Mouse (Mus musculus) urinary bladder, adult 2 months (tissue): ENCODE measurements around the gene Cul4a. TPM values are rescaled to one million over a fixed set of nuclear protein-coding genes. Genes with fewer than 3 reads are reported as not detected.

Experiments used
- DNase-seq: peaks from one replicate; pipeline ENCODE4 v3.0.0; 2022; ENCODE audit warnings: low spot score
- polyA plus RNA-seq: library from polyadenylated mRNA; depleted of rRNA; stranded (reverse); fragments of >200 nt; gene quantifications from 2 replicates; pipeline ENCODE4 v1.2.3, GENCODE M21; 2012; rRNA removed

The Cul4a gene
- polyA plus RNA-seq, 1 experiment = 58.2 TPM

DNA sequence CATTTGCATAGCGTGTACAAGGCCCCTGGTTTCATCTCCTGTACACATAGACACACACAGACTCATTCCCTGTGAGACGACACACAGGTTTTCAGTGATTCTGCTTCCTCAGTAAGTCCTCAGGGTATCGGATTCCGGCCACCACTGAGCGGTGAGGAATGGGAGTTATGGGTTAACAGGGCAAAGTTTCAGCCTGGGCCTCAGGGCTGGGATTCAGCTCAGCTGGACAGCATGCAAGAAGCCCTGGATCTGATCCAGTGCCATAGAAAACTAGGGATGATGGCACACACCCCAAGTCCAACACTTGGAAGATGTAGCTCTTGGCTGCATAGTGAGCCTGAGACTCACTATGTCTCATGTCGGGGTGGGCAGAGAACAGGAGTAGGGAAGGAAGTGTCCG is 74.5 kb downstream of the Cul4a start:
- no peak for DNase-seq

DNA sequence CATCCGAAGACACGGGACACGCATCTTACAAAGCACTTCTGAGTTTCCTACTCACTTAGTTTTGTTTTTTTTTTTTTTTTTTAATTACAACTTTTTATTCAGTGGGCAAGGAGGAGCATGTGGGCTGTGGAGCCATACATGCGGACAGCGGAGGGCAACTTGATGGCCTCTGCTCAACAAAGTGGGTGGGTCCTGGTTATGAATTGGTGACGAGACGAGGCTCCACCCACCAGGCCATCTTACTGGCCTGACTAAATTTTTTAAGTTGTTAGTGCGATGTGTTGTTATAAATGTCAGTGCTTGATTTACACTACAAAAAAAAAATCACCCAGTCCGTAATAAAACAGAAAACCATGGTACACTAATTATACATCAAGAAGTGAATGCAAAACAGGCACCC is 75.0 kb downstream of the Cul4a start:
- DNase-seq = no peak

DNA sequence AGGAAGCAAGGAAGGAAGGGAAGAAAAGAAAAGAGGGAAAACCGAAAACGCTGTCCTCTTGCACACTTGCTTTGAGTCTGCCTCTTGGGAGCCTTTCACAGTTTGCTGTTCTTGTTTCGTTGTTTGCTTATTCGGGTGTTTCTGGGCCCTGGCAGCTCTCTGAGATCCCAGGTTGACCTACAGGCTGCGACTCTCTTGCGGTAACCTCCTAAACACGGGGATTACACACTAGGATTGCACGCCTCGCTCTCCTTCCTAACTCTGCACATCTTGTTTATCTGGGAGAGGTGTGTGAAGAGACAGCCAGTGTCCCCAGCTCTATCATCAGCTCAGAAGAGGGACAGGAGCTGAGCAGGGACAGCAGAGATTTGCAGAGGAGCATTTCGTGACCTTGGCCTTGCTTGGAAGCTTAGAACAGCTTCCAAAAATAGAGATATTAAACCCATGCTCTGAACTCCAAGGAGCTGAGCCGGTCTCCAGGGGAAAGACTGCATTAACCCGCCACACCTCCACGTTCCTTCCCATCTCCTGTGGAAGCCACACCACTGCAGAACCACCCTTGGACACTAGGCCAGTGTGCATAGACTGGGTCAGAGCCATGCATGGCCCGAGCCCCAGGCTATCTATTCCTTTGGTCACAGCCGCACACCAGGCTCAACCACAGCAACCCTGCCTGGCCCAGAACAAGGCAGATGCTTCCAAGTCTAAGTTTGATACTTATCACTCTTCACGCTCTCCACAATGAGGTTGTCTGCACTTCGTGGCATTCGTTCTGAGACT is 75.7 kb downstream of the Cul4a start:
- DNase-seq = no peak

DNA sequence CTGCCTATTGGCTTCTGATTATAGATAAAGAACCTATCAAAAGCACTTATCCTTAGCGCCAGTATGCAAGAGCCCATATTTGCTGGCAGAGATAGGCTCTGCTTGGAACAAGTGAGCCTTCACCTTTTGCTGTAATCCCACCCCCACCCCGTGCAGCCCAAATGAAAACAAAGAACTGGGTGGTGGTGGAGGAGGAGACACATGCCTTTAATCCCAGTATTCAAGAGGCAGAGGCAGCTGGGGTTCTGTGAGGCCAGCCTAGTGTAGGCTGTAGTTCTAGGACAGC is 76.2 kb downstream of the Cul4a start:
- no peak for DNase-seq

DNA sequence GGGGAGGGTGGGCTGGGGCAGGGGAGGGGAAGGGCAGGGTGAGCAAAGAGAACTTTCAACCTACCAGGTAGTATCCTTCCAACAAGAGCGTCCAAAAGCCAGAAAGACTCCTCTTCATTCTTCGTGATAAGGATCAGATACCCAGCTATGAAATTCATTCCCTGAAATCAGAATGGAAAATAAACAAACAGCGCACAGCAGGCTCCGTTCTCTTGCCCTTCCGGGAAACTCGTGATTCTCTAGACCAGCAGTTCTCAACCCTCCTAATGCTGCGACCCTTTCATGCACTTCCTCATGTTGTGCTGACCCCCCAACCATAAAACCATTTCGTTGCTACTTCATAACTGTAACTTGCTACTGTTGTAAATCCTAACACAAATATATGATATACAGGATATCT is 81.4 kb downstream of the Cul4a start:
- DNase-seq = no peak

DNA sequence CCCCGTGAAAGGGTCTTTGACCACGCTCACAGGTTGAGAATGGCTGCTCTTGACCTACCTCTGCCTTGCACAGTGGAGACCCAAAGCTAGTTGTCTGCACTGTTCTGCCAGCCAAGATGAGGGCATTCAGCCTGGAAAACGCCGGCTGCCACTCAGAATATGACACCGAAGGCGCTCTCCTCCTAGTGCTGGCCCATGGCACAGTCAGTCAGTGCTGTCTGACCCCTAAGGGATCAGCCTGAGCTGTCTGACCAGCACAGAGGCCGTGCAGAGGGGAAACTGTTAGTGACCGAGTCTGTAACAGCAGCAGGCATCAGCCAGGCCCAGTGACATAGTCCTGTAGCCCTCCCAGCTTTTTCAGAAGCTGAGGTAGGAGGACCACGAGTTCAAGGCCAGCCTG is 81.8 kb downstream of the Cul4a start:
- no peak for DNase-seq

DNA sequence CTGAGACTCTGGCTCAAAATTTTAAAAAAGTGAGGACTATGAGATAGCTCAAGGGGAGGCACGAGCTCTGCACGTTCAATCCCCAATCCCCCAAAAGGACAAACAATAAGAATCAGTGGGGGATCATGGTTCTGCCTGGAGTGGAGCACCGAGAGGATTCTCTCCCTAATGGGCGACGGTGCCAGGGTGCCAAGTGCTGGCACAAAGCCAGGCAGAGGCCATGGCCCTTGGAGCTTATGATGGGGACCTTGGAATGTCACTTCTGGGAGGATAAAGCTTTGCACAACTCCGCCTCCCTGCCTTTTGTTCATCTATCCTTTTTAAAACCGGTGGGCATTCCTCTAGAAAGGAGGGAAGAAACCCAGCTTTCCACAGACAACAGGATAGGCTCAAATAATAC is 82.2 kb downstream of the Cul4a start:
- no peak for DNase-seq

DNA sequence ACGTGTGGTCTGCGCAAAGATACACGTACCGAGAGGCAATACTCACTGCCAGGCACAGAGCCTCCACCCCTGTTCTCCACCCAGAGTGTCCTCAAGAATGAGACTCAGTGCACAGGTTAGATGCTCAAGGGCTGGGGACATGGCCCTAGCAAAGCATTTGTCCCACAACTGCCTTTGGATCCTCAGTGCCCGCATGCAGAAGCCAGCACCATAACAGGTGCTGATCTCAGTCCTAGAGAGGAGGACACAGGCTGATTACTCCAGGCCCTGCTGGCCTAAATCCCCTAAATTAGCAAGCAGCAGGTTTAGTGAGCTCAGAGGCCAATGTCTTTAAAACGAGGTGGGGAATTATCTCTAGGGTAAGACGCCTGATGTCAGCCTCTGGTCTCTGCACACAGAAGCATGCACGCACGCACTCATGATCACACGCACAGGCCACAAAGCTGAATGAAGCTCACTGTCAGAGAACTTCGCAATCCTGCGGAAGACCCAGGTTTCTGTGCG is 82.7 kb downstream of the Cul4a start:
- no peak for DNase-seq

DNA sequence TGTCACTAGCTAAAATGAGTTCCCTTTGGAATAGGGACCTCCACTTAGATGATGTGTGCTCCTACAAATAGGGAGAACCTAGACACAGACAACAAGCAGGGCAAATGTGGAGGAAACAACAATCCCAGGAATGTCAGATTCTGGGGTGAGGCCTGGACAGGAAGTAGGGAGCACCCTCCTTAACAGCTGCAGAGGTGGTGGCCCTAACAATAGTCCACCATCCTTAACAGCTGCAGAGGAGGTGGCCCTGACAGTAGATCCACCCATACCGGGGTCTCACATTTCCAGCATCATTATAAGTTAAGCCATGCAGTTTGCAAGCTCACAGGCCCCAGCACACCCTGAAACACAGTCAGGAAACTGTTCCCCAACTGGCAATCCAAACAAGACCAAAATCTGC is 83.4 kb downstream of the Cul4a start:
- DNase-seq = no peak

DNA sequence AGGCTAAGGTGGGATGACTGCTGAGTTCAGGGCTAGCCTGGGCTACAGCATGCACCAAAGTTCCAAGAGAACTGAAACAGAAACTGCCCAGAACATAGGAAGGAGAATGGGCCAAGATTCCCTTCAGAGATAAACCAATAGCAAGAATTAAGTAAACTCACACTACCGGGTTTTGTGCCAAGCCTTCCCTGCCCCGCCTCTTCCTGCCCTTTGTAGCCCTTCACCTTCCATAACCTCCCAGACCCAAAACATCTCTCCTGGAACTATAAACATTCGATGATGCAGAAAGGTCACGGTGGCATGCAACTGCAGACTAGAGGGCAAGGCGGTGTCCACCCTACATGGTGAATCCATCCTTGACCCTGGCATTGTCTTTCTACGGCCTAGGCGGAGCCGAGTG is 84.8 kb downstream of the Cul4a start:
- DNase-seq = no peak

DNA sequence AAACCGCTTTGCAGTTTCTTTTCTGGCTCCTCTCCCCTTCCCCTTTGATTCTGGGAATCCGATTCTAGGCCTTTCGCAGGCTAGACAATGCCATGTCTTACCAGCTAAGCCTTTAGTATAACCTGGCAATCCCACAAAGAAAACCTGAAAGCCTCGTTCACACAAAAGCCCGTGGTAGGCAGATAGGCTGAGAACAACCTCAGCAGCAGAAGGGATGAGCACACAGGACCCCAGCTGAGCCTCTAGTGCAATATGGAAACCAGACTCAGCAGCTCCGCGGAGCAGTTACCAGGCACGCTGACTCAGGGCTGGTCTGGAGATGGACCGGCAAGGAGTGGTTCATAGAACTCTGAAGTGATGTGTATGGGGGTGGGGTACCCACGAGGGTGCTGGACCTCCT is 89.4 kb downstream of the Cul4a start:
- no peak for DNase-seq

DNA sequence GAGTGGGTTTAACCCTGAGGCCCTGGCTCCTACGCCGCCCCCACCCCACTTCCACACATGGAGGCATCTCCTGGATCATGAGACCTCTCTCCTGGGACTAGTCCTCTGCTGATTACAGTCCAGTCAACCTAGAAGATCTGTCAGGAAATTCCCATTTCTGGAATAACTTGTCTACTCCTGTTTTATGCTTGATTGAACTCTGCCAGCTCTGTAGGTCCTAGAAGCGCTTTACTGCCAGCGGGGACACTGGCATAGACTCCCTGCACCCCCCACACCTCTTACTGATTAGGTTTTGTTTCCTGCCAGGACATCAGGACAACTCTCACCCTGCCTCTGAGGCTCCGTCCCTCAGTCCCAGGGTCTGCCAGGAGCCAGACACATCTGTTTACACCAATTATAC is 92.1 kb downstream of the Cul4a start:
- no peak for DNase-seq

Other genes starting within 250 kb of the Cul4a start
- 4.8 and 10.3 TPM in 2 replicates for gene Mcf2l, start 231.8 kb upstream of the Cul4a start, polyA plus RNA-seq
- gene F7, start 79.6 kb upstream of the Cul4a start, polyA plus RNA-seq = 0.08 and 0.16 TPM in 2 replicates
- 0.22 and 0.35 TPM in 2 replicates for gene F10, start 68.3 kb upstream of the Cul4a start, polyA plus RNA-seq
- gene Proz, start 44.7 kb upstream of the Cul4a start, polyA plus RNA-seq = 0.01 and 0.03 TPM in 2 replicates
- gene Pcid2, start 162 bp upstream of the Cul4a start, polyA plus RNA-seq = 23.8 and 24.5 TPM in 2 replicates
- 555 and 563 TPM in 2 replicates for gene Lamp1, start 53.5 kb downstream of the Cul4a start, polyA plus RNA-seq
- 14.2 and 14.9 TPM in 2 replicates for gene Grtp1, start 95.0 kb downstream of the Cul4a start, polyA plus RNA-seq
- 0.36 and 0.81 TPM in 2 replicates for gene Adprhl1, start 148.5 kb downstream of the Cul4a start, polyA plus RNA-seq
- 27.7 and 28.2 TPM in 2 replicates for gene Dcun1d2, start 182.5 kb downstream of the Cul4a start, polyA plus RNA-seq
- gene Tmco3, start 182.6 kb downstream of the Cul4a start, polyA plus RNA-seq = 22.1 and 23.8 TPM in 2 replicates
- 69.6 and 83.9 TPM in 2 replicates for gene Tfdp1, start 233.1 kb downstream of the Cul4a start, polyA plus RNA-seq